23 mouse cellular contexts compared by ENCODE assay signal in the genomic region with DNA sequence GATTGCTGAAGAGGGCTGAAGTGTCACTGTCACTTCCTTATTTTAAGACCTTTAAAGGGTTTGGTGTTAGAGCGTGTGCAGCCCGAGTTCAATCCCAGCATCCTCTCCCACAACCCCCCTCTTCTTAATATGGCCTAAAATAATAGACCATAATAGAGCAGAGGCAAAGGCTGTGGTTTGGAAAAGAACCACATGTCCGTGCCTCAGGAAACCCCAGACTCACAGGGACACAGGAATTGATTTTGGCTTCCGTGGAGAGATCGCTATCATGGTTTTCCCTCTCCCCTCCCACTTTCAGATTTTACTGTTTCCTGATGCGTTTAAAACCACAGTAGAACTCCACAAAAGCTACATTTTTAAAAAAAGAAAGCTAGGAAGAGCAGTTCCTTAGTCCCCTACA.
DNase-seq lines count a peak whose midpoint lies in the region; ATAC-seq and TF ChIP-seq lines count a peak whose summit lies in the region.
"Had no signal": no experiment of that assay in that cellular context is flagged by ENCODE, and none has a peak within 500 bp of the region (broad histone marks: within the 10 kb centered on the region; RNA-seq: fewer than 3 reads in every experiment).

No protein-coding gene starts in this region.

- intact Hi-C loops in heart, adult 2 months (cut with DNase I) = no loop called here

- peak; percentile 62; the same call in 1 of the 2 replicates for TF ChIP-seq EP300 in heart, adult 2 months (IDR thresholded peaks at IDR 0.05; ENCODE audit: insufficient read depth, low read depth, low read length)

- H3K36me3 ChIP-seq in heart, adult 2 months (ENCODE audit: control insufficient read depth, insufficient read depth, low read length) = no peaks in the 10 kb centered on the region; the same call in 1 of the 2 replicates
- no peaks in the 10 kb centered on the region for H3K36me3 ChIP-seq in kidney, postnatal 0 days (ENCODE audit: insufficient read depth, low read length)
- H3K36me3 ChIP-seq: hindbrain, embryonic 15.5 days; liver, embryonic 13.5 days; midbrain, embryonic 15.5 days; neural tube, embryonic 12.5 days had no signal

- no peaks in the 10 kb centered on the region for H3K27me3 ChIP-seq in heart, adult 2 months (ENCODE audit: control insufficient read depth, insufficient read depth, low read length)
- no peaks in the 10 kb centered on the region for H3K27me3 ChIP-seq in kidney, postnatal 0 days (ENCODE audit: insufficient read depth, low read length)
- H3K27me3 ChIP-seq: hindbrain, embryonic 15.5 days; liver, embryonic 13.5 days; megakaryocyte, embryonic 14.5 days; midbrain, embryonic 15.5 days; neural tube, embryonic 12.5 days had no signal

- no peak for TF ChIP-seq CTCF in heart, adult 2 months (IDR thresholded peaks at IDR 0.05)
- TF ChIP-seq CTCF in kidney, postnatal 0 days (IDR thresholded peaks at IDR 0.05; ENCODE audit: low read depth) = no peak

- peaks cover 10% of the 10 kb centered on the region for H3K79me2 ChIP-seq in heart, adult 2 months (replicated peaks; ENCODE audit: control insufficient read depth, insufficient read depth, low read length)

- no peak overlapping the region for H3K27ac ChIP-seq in heart, adult 2 months
- H3K27ac ChIP-seq in kidney, postnatal 0 days = peak overlapping the region; percentile 36; the same call in 1 of the 2 replicates
- H3K27ac ChIP-seq: hindbrain, embryonic 15.5 days; liver, embryonic 13.5 days; midbrain, embryonic 15.5 days; neural tube, embryonic 12.5 days; stomach, postnatal 0 days had no signal

- H3K9me3 ChIP-seq in kidney, postnatal 0 days (replicated peaks; ENCODE audit: low read length) = no peaks in the 10 kb centered on the region
- H3K9me3 ChIP-seq: hindbrain, embryonic 15.5 days; midbrain, embryonic 15.5 days; neural tube, embryonic 12.5 days had no signal

- 41% methylated on average over 6 of the region's 6 CpGs for WGBS in heart, adult 2 months
- WGBS in kidney, postnatal 0 days = 37% methylated on average over 6 of the region's 6 CpGs

- H3K9ac ChIP-seq in heart, adult 2 months (ENCODE audit: low read depth, low read length) = no peak overlapping the region
- H3K9ac ChIP-seq in kidney, postnatal 0 days (ENCODE audit: low read depth, low read length) = no peak overlapping the region
- H3K9ac ChIP-seq: forebrain, postnatal 0 days; hindbrain, embryonic 15.5 days; liver, embryonic 13.5 days; midbrain, embryonic 15.5 days; neural tube, embryonic 12.5 days had no signal

- no peak overlapping the region for H3K4me2 ChIP-seq in kidney, postnatal 0 days (ENCODE audit: low read length)
- H3K4me2 ChIP-seq: hindbrain, embryonic 15.5 days; liver, embryonic 13.5 days; midbrain, embryonic 15.5 days; neural tube, embryonic 12.5 days had no signal

- H3K4me1 ChIP-seq in heart, adult 2 months (ENCODE audit: control insufficient read depth, insufficient read depth, low read length) = peaks cover 7% of the 10 kb centered on the region
- 0 out of 2 replicates have a peak, but pooled peaks cover 5% of the 10 kb centered on the region for H3K4me1 ChIP-seq in kidney, postnatal 0 days (replicated peaks; ENCODE audit: insufficient read depth, low read length)
- H3K4me1 ChIP-seq: liver, embryonic 13.5 days; megakaryocyte, embryonic 14.5 days had no signal

- H3K4me3 ChIP-seq in heart, adult 2 months = no peak overlapping the region
- H3K4me3 ChIP-seq in kidney, postnatal 0 days (replicated peaks; ENCODE audit: low read depth, low read length) = no peak overlapping the region
- H3K4me3 ChIP-seq: hindbrain, embryonic 15.5 days; liver, embryonic 13.5 days; megakaryocyte, embryonic 14.5 days; midbrain, embryonic 15.5 days; neural tube, embryonic 12.5 days had no signal

- DNase-seq in heart, adult 2 months = no peak
- DNase-seq in heart, postnatal 4 days = no peak
- peak; percentile 68 for DNase-seq in kidney, postnatal 0 days (ENCODE audit: low spot score)
- DNase-seq in kidney, postnatal 10 days = no peak
- peak; percentile 22 for DNase-seq in MN1 (ENCODE audit: low spot score)
- peak; percentile 18 for DNase-seq in fibroblast of lung, adult 2 months (ENCODE audit: low read depth)
- DNase-seq in cerebellum, postnatal 14 days = no peak
- DNase-seq: adrenal gland, postnatal 36 days; cerebellum, adult 11-12 months; cerebellum, postnatal 10 days; forebrain, postnatal 0 days; gastrocnemius, postnatal 14 days; liver, embryonic 13.5 days; lung, adult 2 months; right cerebral cortex, postnatal 14 days; thymus, adult 2 months; thymus, postnatal 4 days had no signal

- ATAC-seq in kidney, postnatal 0 days (replicated peaks; ENCODE audit: low FRiP score, low read depth) = no peak
- ATAC-seq: CD4-positive, CD25-positive, alpha-beta regulatory T cell, adult 4 months; forebrain, postnatal 0 days; midbrain, embryonic 15.5 days had no signal

- TF ChIP-seq POLR2A in heart, adult 2 months (IDR thresholded peaks at IDR 0.05; ENCODE audit: insufficient read depth, low read depth, low read length) = no peak

Comparison
In these comparisons a context has a peak if more than half of its experiments do, and no peak if none do; other contexts are left out.
1. DNase-seq: peak in kidney, postnatal 0 days (single experiment), MN1 (single experiment) and fibroblast of lung, adult 2 months (single experiment); none in heart, adult 2 months (0 of 2), heart, postnatal 4 days (single experiment), kidney, postnatal 10 days (single experiment) and cerebellum, postnatal 14 days (0 of 2).